Mouse (Mus musculus): ENCODE measurements around the gene Npm1.

Npm1 gene

DNA sequence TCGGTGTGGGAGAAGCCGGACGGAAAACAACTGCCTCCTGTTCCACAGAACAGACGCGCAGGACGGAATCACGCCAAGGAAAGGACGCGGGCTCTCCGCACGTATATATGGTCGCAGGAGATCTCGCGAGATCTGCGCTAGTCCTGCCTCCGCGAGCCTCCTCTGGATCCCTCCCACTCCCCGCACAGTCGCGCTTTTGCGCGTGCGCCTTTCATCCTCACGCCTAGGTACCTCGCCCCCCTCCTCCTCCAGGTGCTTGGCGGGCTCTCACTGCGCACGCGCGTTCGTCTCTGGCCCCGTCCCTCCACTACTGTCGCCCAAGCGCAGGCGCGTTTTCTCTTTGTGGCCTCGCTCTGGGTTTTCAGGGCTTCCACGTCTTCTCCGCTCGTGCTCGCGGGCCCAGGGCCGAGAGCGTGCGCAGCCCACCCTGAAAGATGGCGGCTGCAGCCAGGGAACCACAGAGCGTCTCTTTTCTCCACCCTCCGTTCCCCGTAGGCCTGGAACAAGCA, at the start of gene Npm1:
Gene Npm1, minus strand, starts transcription at position 209 of the 509 bp plus-strand sequence.
- peak; percentile 100 for DNase-seq

DNA sequence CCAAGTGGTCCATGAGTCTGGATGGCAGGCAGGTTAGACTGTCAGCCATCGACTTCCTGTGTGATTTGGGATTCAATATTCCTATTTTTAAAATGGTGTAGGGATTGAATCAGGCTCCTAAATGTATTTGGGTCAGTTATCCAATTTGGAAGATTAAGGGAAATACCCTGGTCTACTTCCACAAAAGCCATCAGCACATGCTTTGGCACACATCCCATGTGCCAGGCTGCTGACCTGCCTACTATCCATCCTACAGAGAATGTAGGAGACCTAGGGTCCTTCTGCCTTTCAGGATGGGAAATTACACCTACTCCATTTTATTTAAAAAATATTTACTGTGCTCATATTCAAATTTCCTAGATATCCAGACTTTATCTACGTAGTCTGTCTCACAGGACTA, 44.4 kb upstream of the Npm1 start:
- no peak for DNase-seq

DNA sequence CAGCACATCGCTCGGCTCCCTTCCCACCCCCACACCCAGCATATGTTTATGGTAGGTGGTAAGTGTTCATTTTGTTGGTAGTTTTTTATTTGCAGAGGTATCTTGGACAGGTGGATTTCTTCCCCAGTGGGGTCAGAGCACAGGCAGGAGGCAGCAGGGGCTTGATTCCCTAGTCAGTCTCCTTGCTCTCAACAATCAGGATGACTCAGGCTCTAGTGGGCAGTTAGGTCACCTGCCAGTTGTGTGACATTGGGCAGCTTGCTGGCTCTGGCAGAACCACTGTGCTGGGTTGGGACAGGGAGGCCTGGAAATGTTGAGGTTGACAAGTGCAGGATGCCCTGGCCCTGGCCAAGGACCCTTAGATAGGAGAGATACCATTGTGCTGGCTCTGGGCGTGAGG, 42.0 kb upstream of the Npm1 start:
- DNase-seq = no peak

DNA sequence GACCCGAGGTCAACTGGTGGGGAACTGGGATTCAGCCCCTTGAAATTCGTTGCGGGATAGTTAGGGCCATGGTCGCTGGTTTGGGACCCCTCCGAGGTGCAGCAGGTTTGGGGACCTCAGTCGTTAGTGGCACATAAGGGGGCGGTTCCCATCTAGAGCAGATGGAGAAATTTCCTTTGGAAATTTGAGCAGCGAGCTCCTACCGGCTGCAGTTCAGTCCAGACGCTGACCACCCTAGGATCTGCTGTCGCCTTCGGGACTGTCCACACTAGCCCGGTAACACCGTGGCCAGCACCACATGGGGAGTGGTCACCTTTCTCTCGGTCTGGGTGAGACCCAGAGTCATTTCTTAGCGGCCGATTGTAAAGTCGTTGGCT, 41.3 kb upstream of the Npm1 start:
- no peak for DNase-seq

DNA sequence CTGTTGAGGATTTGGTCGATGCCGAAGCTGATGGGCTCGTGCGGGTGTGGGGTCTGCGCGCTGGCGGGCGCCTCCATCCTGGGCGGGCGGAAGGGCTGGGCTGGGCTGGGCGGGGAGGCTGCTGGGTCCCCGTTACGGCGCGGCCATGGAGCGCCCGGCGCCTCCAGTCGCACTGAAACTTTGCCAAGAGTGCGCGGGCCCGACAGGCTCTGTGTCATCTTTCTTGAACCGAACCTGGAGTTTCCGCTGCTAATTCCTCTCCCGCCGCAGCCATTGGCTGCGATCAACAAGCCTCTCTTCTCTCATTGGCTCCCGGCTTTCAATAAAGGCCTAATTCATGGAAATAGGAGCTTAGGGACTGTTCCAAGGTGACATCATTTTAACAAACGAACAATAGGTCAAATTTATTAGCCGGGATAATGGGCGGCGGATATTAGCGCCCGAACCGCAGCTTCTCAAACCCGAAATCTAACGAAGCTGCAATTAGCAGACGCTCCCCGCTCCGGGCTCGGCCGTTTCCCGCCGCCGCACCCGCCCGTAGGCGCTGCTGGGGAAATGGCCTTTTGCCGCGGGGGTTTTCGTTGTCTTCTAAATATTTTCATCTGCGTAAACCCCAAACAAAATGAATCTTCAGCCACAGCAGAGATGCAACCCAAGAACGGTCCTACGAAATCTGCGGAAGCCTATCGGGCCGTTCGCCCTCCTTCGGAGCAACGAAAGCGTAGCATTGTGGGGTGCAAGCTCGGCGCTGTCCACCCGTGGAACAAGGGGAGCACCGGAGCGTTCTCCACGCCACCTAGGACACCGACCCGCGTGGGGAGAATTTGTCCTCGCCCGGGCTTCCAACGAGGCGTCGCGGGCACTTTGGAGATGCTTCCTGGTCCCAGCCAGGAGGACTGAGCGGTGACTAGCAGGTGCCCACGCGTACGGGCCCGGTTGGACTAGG, 40.6 kb upstream of the Npm1 start, which contains the start of gene Tlx3:
Gene Tlx3, minus strand, starts transcription at position 207 of the 946 bp plus-strand sequence.
- DNase-seq = no peak

DNA sequence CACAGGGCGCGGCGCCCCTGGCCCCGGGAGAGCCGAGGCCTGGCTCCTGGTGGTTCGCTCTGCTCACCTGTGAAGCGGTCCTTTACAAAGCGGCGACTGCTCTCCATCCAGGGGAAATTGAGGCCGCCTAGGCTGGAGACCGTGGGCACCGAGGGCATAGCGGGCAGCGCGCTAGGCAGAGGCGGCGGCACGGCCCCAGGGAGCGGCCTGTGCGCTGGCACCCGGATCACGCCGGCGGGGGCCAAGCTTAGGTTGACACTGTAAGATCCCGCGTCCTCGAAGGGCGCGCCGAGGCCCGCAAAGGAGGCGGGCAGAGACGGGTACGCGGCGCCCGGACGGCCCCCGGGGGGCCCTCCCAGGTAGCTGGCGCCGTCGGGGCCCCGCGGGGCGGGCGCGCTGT, 40.0 kb upstream of the Npm1 start:
- DNase-seq = no peak

DNA sequence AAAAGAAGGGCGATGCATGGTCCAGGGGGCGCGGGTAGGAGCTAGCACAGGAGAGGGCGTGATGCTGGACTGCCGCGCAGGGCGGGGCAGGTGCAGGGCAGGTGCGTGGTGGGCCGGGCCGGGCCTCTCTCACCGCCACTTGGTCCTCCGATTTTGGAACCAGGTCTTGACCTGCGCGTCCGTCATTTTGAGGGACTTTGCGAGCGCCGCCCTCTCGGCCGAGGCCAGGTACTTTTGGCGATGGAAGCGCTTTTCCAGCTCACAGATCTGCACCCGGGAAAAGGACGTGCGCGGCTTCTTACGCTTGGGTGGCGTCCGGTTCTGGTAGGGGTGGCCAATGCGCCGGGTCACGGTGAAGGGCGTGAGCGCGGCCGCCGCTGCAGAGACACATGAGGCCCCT, 39.3 kb upstream of the Npm1 start:
- no peak for DNase-seq

DNA sequence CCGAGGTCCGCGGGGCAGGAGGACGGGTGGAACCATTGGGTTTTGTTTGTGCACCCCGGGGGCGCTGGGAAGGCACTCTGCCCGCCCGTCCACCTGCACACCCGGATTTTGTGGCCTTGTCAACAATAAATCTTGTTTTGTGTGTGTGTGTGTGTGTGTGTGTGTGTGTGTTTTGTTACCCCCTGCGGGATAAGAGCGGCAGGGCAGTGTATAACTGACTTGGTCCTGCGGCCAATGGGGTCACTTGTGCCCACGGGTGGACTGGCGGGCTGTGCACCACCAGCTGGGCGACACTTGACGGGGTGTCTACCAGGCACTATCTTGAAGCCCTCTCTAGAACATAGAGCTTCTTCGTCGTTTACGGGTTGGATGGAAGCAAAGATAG, 38.6 kb upstream of the Npm1 start:
- no peak for DNase-seq

DNA sequence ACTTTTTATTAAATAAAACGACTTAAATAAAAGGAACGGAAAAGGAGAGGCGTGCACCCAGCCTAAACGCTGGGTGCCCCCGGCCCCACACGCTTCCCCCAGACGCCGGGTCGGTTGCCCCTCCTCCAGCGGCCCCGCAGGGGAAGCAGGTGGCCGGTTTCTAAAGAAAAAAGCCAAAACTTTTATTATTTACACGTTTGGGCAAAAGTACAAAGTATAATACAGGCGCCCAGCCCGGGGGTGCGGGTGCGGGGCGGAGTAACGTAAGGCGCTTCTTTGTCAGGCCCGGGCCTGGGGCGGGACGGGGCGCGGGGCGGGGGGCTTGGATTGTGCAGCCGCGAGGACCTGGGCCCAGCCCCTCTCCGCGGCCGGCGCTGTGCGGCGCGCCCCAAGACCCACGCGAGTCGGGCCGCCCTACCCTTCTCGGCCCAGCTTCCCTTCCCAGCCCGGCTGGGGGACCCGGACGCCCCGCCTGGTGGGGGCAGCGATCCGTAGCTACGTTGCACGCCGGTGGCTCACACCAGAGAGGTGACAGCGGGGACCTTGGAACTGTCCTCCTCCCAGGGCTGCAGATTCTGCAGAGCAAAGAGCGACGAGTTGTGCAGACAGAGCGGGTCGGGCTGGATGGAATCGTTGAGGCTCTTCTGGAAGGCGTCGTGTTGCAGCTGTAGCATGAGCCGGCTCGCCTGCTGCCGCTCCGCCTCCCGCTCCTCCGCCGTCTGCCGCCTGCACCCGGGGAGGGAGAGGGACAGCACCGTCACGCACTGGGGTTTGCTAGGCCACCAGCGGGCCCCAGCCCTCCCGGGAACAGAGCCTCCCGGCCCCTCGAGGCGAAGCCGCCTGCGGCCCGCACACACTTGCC, 38.0 kb upstream of the Npm1 start:
- DNase-seq = no peak

DNA sequence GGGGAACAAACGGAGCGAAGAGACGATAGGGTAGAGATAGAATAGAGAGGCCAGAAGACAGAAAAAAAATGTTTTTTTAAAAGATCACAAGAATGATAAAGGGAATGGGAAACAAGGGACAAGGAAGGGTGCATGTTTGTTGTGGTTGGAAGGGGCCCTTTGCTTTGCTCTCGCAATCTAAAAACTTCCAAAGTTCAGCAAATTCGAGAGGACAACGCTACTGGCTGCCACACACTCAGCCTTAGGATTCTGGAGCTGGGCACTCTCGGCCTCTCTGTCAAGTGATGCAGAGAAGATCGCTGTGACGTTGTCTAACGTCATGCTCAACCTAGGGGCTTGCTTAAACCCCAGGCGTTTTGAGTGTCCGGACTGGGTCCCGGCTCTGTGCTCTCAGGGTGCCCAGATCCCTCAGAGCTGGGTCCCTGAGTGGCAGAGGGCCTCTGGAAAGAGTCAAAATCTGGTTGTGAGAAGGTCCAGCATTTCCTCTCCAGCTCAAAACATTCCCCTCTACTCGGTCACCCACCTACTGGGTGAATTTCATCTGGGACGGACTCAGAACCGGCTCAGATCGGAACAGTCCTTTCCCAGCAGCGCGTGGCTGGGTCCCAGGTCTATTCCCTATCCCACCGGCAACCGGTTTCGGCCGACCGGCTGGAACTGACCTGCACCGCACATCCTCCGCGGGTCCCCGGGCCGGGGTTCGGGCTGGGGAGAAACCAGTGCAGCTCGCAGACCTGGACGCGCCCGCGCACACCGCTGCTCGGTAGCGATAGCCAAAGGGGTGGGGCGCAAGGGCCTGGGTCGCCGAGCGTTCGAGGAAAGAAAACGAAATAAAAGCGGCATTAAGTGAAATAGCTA, 37.1 kb upstream of the Npm1 start:
- no peak for DNase-seq

DNA sequence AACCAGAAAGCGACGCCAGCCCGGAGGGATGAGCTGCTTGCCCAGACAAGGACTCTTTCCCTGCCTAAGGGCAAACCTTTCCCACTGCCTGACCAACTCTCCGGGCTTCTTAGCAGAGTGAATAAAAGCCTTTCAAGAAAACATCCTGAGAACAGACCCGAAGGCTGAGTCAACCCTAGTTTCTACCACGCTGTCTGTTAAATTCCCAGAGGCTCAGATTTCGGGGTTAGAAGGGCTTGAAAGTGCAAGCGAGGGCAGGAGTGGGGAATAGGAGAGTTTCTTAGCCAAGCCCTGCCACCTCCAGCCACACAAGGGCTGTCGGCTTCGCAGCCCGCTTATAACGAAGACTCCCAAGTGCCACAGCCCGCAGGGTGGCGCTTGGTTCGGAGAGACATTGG, 36.1 kb upstream of the Npm1 start:
- no peak for DNase-seq

DNA sequence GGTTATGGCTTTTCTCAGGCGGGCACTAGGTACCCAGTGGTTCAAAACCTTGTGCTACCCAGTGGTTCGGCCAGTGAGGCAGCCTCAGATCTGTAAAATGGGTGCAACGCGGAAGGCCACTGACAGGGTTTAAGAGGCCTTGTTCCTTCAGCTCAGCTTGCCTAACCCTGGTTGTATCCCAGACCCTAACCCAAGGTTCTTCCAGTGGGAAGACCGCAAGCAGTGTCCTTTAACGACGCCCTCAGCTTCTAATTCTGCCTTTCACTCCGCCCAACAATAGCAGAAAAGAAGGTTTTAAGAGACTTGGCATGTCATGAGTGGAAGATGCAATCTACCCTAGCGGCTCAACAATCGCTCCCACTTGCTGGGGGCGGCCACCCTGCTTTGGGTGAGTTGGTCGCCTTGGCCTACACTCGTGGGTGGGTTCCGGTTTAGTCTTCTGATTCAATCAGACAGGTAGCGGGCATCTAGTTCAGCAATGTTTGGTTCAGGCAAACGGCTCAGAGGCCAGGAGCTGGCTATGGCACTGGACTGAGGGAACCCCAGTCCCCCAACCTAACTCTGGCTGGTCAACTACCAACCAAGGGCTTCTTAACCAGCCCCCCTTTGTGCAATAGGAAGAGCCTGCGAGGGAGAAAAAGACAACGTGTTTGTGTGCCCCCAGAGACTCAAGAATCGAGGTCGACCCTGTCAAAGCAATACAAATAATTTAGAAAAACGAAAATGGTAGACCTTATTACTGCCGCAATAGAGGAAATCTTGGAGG, 35.5 kb upstream of the Npm1 start:
- no peak for DNase-seq

DNA sequence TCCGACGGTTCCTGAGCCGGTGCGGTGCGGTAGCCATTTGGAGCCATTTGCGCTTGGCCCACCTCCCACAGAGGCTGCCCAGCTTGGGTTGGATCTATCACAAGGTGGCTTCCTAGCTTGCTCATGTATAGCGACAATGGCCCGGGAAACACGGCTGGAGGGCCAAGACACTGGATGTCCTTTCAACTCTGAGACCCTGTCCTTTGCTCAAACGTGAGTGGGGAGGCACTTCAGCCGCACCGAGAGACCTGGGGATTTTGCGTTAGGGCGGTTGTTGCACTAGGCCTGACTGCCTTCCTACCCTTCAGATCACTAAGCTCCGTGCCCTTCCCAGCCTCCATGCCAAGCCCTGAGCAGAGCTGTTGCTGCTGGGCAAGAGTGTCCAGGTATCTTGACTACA, 34.7 kb upstream of the Npm1 start:
- no peak for DNase-seq

DNA sequence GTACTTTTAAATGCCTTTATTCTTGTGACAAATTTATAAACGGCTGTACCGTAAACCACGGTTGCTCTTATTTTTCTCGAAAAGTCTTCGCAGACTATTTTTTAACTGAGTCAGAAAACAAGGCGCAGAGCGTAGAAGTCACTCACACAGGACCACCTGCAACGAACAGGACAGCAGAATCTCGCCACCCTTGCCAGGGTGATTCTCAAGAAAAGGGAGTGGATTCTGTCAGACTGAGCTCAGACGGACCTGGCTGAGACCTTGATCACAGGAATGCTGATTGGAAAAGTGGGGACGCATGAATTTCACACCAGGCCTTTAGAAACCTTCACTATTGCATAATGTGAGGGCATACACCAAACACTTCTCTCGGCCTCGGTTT, 34.1 kb upstream of the Npm1 start:
- DNase-seq = no peak

DNA sequence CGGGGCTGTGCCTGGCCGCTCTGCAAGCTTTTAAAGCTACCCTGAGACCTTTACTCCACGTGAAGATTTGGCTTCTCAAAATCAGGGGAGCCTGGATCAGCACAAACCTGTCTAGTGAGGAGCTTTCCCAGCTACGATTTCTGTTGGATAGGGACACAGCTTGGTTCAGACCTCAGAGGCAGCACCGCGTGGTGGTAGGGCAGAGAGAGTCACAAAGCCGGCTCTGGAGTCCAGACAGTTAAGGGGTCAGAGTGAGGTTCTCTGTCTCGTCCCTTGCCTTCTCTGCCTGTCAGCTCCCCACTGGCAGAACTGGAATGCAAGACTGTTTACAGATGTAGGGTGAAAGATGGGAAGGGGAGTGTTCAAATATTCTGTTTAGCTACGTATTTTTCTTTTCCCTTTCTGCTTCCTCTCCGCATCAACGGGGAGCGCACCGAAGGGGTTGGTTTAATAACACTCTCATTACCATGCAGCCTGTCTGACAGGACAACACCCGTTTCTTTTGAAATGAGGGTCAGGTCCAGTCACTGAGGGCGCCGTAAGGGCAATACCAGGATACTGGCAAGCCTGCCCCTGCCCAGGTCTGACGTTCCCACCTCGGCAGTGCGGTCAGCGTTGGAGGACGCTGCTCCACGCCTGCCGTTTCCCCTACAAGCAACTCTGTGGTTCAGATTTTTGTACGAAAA, 33.6 kb upstream of the Npm1 start:
- DNase-seq = no peak

DNA sequence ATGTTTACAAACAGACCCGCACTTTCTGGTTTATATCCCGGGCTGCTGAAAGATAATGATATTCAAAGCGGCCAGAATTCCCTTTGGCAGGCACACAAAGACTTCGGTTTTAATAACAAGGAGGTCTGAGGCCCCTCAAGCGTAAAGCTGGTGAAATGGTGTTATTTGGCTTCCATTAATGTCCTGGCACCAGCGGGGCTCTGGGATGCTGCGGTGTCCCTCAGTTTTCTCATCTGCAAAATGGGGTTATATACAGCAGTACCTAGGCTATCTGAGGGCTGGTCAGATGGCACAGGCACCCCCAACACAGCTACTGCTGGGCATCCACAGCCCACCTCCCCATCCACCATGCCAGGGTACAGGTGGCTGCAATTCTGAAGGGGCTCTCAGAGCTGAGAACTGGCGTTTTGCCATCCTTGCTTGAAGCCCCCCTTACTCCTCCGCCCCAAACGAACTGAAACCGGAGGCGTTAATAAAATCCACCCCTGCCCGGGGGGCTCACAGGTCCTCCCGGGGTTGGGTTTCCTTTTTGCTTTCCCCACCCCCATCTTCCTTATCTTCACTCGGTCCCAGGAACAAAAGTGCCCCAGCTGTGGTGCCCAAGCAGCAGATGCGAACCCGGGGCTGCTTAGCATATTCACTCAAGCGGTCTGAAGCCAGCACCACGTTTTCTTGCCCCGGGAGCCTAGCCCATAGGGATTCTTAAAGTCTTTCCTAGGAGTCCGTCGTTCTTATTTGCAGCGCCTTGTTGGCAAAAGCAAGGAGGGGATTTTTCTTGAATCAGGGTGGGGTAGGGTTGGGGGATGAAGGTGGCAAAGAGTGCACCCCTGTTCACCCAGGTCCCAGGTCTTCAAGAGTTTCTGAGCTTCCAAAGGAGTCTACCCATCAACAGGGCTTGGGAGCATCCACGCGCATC, 32.8 kb upstream of the Npm1 start:
- no peak for DNase-seq

DNA sequence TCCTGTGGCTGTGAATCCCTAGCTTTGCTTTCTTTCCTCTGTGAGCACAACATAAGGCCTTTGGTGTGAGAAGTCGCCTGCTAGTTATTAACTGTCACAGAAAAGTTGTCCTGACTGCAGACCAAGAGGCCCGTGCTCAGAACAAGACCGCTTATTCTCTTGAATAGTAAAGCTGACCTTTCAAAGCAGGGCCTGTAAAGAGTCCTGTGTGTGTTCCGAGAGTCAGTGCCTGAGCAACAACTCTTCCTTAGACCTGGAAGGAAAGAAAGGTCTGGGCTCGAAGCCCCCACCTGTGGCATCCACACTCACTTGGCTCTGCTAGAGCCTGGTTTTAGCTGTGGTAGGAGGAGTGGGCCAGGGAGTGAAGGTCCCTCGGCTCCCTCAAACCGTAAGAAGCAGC, 32.1 kb upstream of the Npm1 start:
- no peak for DNase-seq

DNA sequence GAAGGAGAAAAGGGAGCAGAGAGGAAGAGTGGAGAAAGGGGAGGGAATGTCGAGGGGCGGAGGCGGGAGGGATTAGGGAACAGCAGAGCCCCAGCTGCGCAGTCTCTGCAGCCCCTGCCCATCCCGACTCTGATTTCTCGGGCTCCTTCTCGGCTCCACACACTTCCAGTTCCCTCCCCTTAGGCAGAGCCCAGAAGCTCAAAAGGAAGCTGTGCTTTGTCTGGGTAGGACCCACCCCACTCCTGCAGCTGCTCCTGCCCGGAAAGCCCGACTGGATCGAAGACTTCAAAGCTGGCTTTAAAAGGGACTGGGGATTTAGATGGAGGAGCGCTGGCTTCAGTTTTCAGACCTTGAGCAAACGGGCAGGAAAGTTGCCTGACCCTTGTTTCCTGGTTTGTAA, 30.7 kb upstream of the Npm1 start:
- no peak for DNase-seq

DNA sequence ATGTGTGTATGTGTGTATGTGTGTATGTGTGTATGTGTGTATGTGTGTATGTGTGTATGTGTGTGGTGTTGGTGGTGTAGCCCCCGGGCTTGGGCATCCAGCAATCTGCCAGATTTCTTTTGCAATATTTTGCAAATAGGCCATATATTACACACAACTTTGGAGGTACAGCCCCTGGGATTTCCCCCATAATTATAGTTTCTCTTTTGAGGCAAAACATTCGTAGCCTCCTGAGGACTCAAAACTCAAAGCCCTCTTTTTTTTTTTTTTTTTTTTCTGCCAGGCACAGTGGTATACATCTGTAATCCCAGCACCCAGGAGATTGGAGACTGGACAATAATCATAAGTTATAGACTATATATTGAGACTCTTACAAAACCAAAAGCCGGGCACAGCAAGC, 18.8 kb upstream of the Npm1 start:
- DNase-seq = no peak

DNA sequence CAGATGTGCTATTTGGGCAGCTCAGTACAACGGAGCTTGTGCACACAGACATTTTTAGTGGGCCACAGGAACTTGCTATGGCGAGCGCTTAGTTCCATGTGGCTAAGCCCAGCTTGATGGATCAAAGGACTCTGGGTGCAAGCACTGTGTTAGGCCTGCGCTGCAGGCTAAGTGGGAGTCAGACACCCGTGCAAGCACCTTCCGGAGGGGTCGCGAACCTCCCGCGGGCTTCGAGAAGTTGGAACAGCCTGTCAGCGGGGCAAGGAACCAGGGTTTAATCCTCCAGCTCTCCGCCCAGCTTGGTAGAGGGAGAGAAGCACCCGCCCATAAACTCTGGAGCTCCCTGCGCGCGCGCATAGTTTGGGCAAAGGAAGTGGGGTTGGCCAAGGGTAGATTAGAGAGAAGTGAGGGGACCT, 17.7 kb upstream of the Npm1 start:
- no peak for DNase-seq

All from right cerebral cortex, adult 18-20 months (tissue).